Mouse (Mus musculus): ENCODE data around the gene Rap1a. TPM values are rescaled to one million over a fixed set of nuclear protein-coding genes. Genes with fewer than 3 reads are reported as not detected.

The Rap1a gene
- total and polyA plus RNA-seq, 2 experiments from 2014 or later = 19.0 to 78.6 TPM

DNA sequence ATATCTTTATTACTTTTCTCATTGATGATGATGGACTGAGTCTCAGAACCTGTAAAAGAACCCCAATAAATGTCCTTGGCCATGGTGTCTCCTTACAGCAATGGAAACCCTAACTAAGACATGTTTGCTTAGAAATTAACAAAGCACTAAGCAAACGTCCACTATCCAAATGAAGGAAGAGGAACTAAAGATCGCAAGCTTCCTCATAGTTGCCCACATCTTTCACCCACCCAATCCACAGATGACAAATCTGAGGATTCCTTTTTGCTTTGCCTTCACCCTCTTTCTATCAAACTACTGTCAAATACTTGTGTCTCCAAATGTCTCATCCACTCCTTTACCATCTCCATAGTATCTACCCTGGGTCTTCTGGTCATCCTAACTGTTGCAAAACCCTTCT is 112.6 kb downstream of the Rap1a start:
- Histone ChIP-seq H3K9me3 (ENCODE audit: low read length) (no peaks in the 10 kb centered on the region), H3K36me3 (ENCODE audit: insufficient read depth, low read length) (0 out of 2 replicates have a peak, but pooled peaks cover 4% of the 10 kb centered on the region), H3K4me1 (ENCODE audit: insufficient read depth, low read length) (no peaks in the 10 kb centered on the region), H3K4me3 (ENCODE audit: low read length) (no peak overlapping the region), H3K9ac (replicated peaks; ENCODE audit: low read length) (no peak overlapping the region), H3K27me3 (ENCODE audit: insufficient read depth, low read length) (no peaks in the 10 kb centered on the region), H3K4me2 (ENCODE audit: low read depth, low read length) (no peak overlapping the region), H3K27ac (no peak overlapping the region)
- ATAC-seq (no peak), DNase-seq (ENCODE audit: low spot score) (no peak)
- WGBS = 85% methylated on average over 2 of the region's 2 CpGs
- no peak for TF ChIP-seq CTCF (IDR thresholded peaks at IDR 0.05; ENCODE audit: low read depth)

DNA sequence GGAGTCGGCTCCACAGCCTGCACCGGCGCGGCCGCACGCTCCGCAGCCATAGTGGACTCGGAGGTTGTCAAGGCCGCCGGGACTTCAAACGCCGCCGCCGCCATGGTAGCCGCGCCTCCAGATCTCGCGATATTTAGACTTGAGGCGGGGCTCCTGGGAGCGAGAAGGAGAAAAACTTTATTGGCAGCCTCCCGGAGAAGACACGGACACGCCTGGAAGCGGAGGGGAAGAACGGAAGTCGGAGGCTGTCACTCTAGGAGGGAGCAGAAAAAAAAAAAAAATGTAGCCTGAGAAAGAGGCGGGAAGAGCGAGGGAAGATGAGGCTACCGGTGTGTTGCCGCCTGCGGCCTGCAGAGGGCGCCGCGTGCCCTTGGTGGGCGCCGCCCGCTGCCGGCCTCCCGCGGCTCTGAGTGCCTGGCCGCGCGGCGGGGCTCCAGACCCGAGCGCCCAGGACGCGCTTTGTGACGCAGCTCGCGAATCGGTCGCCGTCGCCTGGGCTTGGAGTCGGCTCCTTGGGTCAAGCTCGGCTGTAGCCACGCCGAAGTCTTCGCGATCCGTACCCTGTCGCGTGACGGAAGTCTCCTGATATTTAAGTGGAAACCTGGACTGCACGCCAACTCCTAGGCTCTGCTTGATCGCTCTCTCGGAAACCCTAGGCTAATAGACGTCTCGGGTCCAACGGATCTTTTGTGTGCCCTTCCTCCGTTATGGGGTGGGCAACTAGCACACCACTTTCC is 113.6 kb downstream of the Rap1a start, which contains the start of gene Ddx20:
Ddx20 (minus strand) TSS at position 251 of the 737 bp plus-strand sequence.
- Histone ChIP-seq H3K9me3 (ENCODE audit: low read length) (no peaks in the 10 kb centered on the region), H3K36me3 (ENCODE audit: insufficient read depth, low read length) (0 out of 2 replicates have a peak, but pooled peaks cover 10% of the 10 kb centered on the region), H3K27me3 (ENCODE audit: insufficient read depth, low read length) (no peaks in the 10 kb centered on the region), H3K4me1 (ENCODE audit: insufficient read depth, low read length) (no peaks in the 10 kb centered on the region), H3K9ac (replicated peaks; ENCODE audit: low read length) (peak within 1 kb of the TSS; percentile 61), H3K27ac (peak within 1 kb of the TSS; percentile 77; the same call in 1 of the 2 replicates), H3K4me3 (ENCODE audit: low read length) (peak within 1 kb of the TSS; percentile 59), H3K4me2 (ENCODE audit: low read depth, low read length) (peak within 1 kb of the TSS; percentile 69)
- TF ChIP-seq CTCF (IDR thresholded peaks at IDR 0.05; ENCODE audit: low read depth) = peak; percentile 67
- ATAC-seq (peak; percentile 98), DNase-seq (ENCODE audit: low spot score) (peak; percentile 98)
- WGBS = under 1% methylated on average over 62 of the region's 72 CpGs

DNA sequence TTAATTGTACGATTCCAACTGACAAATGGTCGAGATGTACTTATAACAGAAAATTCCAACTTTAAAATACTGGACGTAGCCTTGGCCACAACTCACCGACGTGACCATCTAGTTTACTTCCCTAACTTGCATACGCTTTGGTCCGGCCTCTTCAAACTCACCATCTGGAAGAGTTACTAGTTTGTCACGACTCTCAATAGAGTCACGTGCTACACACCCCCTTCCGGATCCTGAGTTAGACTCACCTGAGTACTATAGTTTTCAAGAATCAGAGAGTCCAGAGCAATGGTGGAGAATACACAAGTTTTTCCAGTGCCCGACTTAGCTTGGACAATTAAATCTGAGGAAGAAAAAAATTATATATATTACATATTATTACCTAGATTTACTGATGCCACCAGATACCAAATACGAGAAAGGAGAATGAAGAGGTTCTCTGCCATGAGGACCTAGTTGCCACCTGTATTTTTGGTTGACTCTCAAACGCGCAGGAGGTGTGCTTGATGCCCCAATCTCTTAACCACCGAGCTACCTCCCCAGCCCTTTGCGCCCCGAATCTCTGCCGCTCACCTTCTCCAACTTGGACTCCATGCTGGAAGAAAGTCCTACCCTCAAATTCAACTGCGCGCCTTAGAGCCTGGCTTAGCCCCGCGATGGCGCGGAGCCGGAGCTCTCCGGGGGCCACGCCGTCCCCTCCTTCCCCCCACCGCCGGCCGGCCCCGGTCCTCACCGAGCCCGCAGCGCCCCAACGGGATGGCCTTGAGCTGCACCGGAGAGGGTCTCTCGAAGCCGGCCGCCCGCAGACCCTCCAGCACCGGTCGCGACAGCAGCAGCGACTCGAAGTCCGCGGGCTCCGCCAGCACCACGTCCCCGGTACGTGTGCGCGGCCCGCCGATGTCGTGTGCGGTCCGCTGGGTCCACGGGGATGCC is 114.5 kb downstream of the Rap1a start:
- 0 out of 2 replicates have a peak, but pooled peaks cover 10% of the 10 kb centered on the region for H3K36me3 ChIP-seq (ENCODE audit: insufficient read depth, low read length)
- peak overlapping the region; percentile 59 for H3K4me3 ChIP-seq (ENCODE audit: low read length)
- WGBS = 10% methylated on average over 58 of the region's 60 CpGs
- H3K27ac ChIP-seq = peak overlapping the region; percentile 17; the same call in 1 of the 2 replicates
- H3K4me1 ChIP-seq (ENCODE audit: insufficient read depth, low read length) = no peaks in the 10 kb centered on the region
- peak overlapping the region; percentile 69 for H3K4me2 ChIP-seq (ENCODE audit: low read depth, low read length)
- no peak for TF ChIP-seq CTCF (IDR thresholded peaks at IDR 0.05; ENCODE audit: low read depth)
- H3K27me3 ChIP-seq (ENCODE audit: insufficient read depth, low read length) = no peaks in the 10 kb centered on the region
- H3K9me3 ChIP-seq (ENCODE audit: low read length) = no peaks in the 10 kb centered on the region
- ATAC-seq = no peak
- H3K9ac ChIP-seq (replicated peaks; ENCODE audit: low read length) = peak overlapping the region; percentile 61
- peak; percentile 6 for DNase-seq (ENCODE audit: low spot score)

DNA sequence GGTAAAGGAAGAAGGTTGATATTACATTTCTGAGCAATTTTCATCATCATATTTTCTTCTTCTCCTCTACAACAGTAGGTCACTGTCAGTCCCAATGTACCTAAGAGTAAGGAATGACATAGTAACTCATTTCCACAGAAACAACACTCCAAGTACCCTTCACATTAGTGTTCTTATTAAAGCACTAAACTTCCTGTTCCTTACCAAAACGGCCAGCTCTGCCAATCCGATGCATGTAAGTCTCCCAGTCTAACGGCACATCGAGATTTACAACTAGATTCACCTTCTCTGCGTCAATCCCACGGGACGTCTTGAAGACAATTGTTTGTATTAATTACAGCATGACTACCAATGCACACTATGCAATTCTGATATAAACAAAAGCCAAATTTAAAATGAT is 120.8 kb downstream of the Rap1a start:
- TF ChIP-seq CTCF (IDR thresholded peaks at IDR 0.05; ENCODE audit: low read depth) = no peak
- Histone ChIP-seq H3K4me3 (ENCODE audit: low read length) (no peak overlapping the region), H3K36me3 (ENCODE audit: insufficient read depth, low read length) (peaks cover 24% of the 10 kb centered on the region), H3K9me3 (ENCODE audit: low read length) (no peaks in the 10 kb centered on the region), H3K4me2 (ENCODE audit: low read depth, low read length) (no peak overlapping the region), H3K4me1 (ENCODE audit: insufficient read depth, low read length) (no peaks in the 10 kb centered on the region), H3K27me3 (ENCODE audit: insufficient read depth, low read length) (no peaks in the 10 kb centered on the region), H3K27ac (no peak overlapping the region), H3K9ac (replicated peaks; ENCODE audit: low read length) (no peak overlapping the region)
- 94% methylated on average over 7 of the region's 7 CpGs for WGBS
- DNase-seq (ENCODE audit: low spot score) (no peak), ATAC-seq (no peak)

Other genes starting within 250 kb of the Rap1a start
- 18.1 and 23.8 TPM in 2 replicates for gene Ddx20, start 113.8 kb downstream of the Rap1a start, total RNA-seq (2014; rRNA removed)
- gene Ddx20, start 113.8 kb downstream of the Rap1a start, polyA plus RNA-seq (2015; fragmentation: Nextera tagmentation; extraction: Ambion mirVana) = 14.4 and 15.8 TPM in 2 replicates
- 11.1 and 15.0 TPM in 2 replicates for gene Inka2, start 96.7 kb downstream of the Rap1a start, total RNA-seq (2014; rRNA removed)
- gene Inka2, start 96.7 kb downstream of the Rap1a start, polyA plus RNA-seq (2015; fragmentation: Nextera tagmentation; extraction: Ambion mirVana) = 5.5 and 8.5 TPM in 2 replicates
- gene Adora3, start 69.5 kb upstream of the Rap1a start, total RNA-seq (2014; rRNA removed) = 0.16 and 0.93 TPM in 2 replicates
- 0.18 and 0.32 TPM in 2 replicates for gene Adora3, start 69.5 kb upstream of the Rap1a start, polyA plus RNA-seq (2015; fragmentation: Nextera tagmentation; extraction: Ambion mirVana)
- not detected in 2 replicates for gene Tmigd3, start 69.6 kb upstream of the Rap1a start, total RNA-seq (2014; rRNA removed)
- gene Tmigd3, start 69.6 kb upstream of the Rap1a start, polyA plus RNA-seq (2015; fragmentation: Nextera tagmentation; extraction: Ambion mirVana) = not detected in 2 replicates
- gene I830077J02Rik, start 131.3 kb upstream of the Rap1a start, total RNA-seq (2014; rRNA removed) = 0.14 and 0.21 TPM in 2 replicates
- gene I830077J02Rik, start 131.3 kb upstream of the Rap1a start, polyA plus RNA-seq (2015; fragmentation: Nextera tagmentation; extraction: Ambion mirVana) = 0.39 and 0.41 TPM in 2 replicates
- gene Wdr77, start 158.0 kb upstream of the Rap1a start, total RNA-seq (2014; rRNA removed) = 66.7 and 70.7 TPM in 2 replicates
- 85.1 and 88.0 TPM in 2 replicates for gene Wdr77, start 158.0 kb upstream of the Rap1a start, polyA plus RNA-seq (2015; fragmentation: Nextera tagmentation; extraction: Ambion mirVana)
- 233 and 276 TPM in 2 replicates for gene Atp5f1, start 158.8 kb upstream of the Rap1a start, total RNA-seq (2014; rRNA removed)
- 607 and 619 TPM in 2 replicates for gene Atp5f1, start 158.8 kb upstream of the Rap1a start, polyA plus RNA-seq (2015; fragmentation: Nextera tagmentation; extraction: Ambion mirVana)
- gene Ovgp1, start 172.4 kb upstream of the Rap1a start, total RNA-seq (2014; rRNA removed) = 5.0 and 6.3 TPM in 2 replicates
- gene Ovgp1, start 172.4 kb upstream of the Rap1a start, polyA plus RNA-seq (2015; fragmentation: Nextera tagmentation; extraction: Ambion mirVana) = 4.5 and 5.3 TPM in 2 replicates
- 2.0 and 4.3 TPM in 2 replicates for gene Pifo, start 213.3 kb upstream of the Rap1a start, total RNA-seq (2014; rRNA removed)
- gene Pifo, start 213.3 kb upstream of the Rap1a start, polyA plus RNA-seq (2015; fragmentation: Nextera tagmentation; extraction: Ambion mirVana) = 9.8 and 11.1 TPM in 2 replicates
- not detected in 2 replicates for gene Chil5, start 231.5 kb upstream of the Rap1a start, total RNA-seq (2014; rRNA removed)
- gene Chil5, start 231.5 kb upstream of the Rap1a start, polyA plus RNA-seq (2015; fragmentation: Nextera tagmentation; extraction: Ambion mirVana) = 0.23 and 0.30 TPM in 2 replicates

Measured in hindbrain, postnatal 0 days (tissue).